Mouse (Mus musculus): ENCODE measurements around the gene Bend6.
A peak's percentile ranks its signal among the peaks of the same experiment; 100 is the strongest.

Gene Bend6

GRCm38 (mm10) chr1:33803323-33803722 is 104.3 kb downstream of the Bend6 start:
- peak; percentile 35 for DNase-seq (ENCODE audit: low read depth, low spot score)

Measured in telencephalon, adult 2 months (tissue).